Mouse (Mus musculus) spleen, adult 2 months (tissue): ENCODE data around the gene Ccdc167. TPM values are rescaled to one million over a fixed set of nuclear protein-coding genes. Genes with fewer than 3 reads are reported as not detected.
"Not testable (repeated sequence)": the region's sequence is repeated elsewhere in the genome, so short reads cannot be mapped to it uniquely, and the experiment has no call there.

ENCODE experiments used
- DNase-seq, 2 experiments: peaks; one replicate each; pipeline versions ENCODE4 v3.0.0 to v3.0.0-alpha.2; 2012 to 2021; ENCODE audit warnings: low spot score in 2 of 2, low read depth in 1 of 2
- H3K27ac ChIP-seq: fragments of 200-500 bp; 2 replicates; pipeline ENCODE4 v1.5.1; 2012; ENCODE audit warnings: low read length, inconsistent platforms; ENCODE audit not compliant: insufficient read depth
- H3K27me3 ChIP-seq: fragments of 200-500 bp; 2 replicates; pipeline ENCODE4 v1.6.1; 2012; ENCODE audit warnings: mild to moderate bottlenecking, moderate library complexity, low read length, inconsistent platforms; ENCODE audit not compliant: control insufficient read depth, insufficient read depth
- H3K36me3 ChIP-seq: fragments of 200-500 bp; 2 replicates; pipeline ENCODE4 v1.6.1; 2012; ENCODE audit warnings: mild to moderate bottlenecking, low read length, inconsistent platforms; ENCODE audit not compliant: control insufficient read depth, insufficient read depth
- H3K4me1 ChIP-seq: fragments of 200-500 bp; 2 replicates; pipeline ENCODE4 v1.6.1; 2011; ENCODE audit warnings: inconsistent platforms; ENCODE audit not compliant: control insufficient read depth, insufficient read depth, insufficient read length
- H3K4me3 ChIP-seq: fragments of 200-500 bp; 2 replicates; pipeline ENCODE4 v1.5.1; 2011; ENCODE audit warnings: mild to moderate bottlenecking, inconsistent platforms; ENCODE audit not compliant: insufficient read depth, insufficient read length; ENCODE audit errors: extremely low read depth
- CTCF ChIP-seq: fragments of 200-500 bp; IDR thresholded peaks from 2 replicates; pipeline ENCODE4 v1.5.1; 2011; ENCODE audit warnings: mild to moderate bottlenecking, inconsistent platforms; ENCODE audit not compliant: insufficient read depth, insufficient read length, insufficient replicate concordance; ENCODE audit errors: extremely low read depth
- POLR2A ChIP-seq: fragments of 200-500 bp; IDR thresholded peaks from 2 replicates; pipeline ENCODE4 v1.6.1; 2011; ENCODE audit warnings: low read depth, low read length, inconsistent platforms
- WGBS: fragments of 180-500 bp; shearing (Covaris S2); methylation state at CpG from one replicate; pipeline ENCODE4 v1.1.7; 2018; 5-methylcytosine and 5-hydroxymethylcytosine counted together
- polyA plus RNA-seq: library from polyadenylated mRNA; depleted of rRNA; stranded (reverse); fragments of >200 nt; gene quantifications from 2 replicates; pipeline ENCODE4 v1.2.3, GENCODE M21; 2012

The Ccdc167 gene
- polyA plus RNA-seq, 1 experiment: 6.1 TPM

DNA sequence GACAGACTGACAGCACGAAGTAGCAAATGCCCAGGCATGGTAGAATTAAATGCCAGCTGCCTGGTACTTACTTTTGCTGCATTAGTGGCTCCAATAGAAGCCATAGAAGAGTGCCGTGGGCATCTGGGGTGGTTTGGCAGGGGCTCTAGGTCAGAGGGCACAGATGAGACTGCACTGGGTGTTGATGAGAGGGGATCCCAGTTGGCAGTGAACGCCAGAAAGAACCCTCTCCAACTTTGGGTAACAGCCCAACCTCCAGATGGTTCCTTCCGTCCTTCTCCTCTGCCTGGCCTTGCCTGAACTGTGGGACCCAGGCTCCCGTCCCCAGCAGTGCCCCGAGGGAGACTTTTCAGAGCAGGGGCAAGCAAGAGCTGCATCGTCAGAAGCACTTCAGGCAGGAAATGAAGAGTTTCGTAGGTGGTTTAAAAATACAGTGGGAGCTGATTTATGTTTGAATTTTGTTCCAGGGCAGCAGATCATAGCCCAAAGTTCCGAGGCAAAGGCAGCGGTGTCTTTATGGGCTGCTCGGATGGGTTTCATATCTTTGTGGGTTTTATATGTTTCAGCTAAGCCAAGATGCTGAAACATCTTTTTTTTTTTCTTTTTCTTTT lies 4.0 kb upstream of the Ccdc167 start:
- DNase-seq: no peak
- H3K27me3 ChIP-seq: no peaks in the 10 kb centered on the region
- no peak overlapping the region for H3K4me3 ChIP-seq
- no peaks in the 10 kb centered on the region for H3K36me3 ChIP-seq
- peak overlapping the region; percentile 51; the same call in 1 of the 2 replicates for H3K27ac ChIP-seq
- 33% methylated on average over 11 of the region's 11 CpGs for WGBS
- TF ChIP-seq POLR2A: no peak
- no peak for TF ChIP-seq CTCF
- H3K4me1 ChIP-seq: peaks cover 16% of the 10 kb centered on the region

GRCm38 (mm10) chr17:29719628-29720575 lies 3.1 kb upstream of the Ccdc167 start:
- WGBS: 78% methylated on average over 13 of the region's 13 CpGs
- no peaks in the 10 kb centered on the region for H3K27me3 ChIP-seq
- H3K36me3 ChIP-seq: no peaks in the 10 kb centered on the region
- no peak for DNase-seq
- peaks cover 16% of the 10 kb centered on the region for H3K4me1 ChIP-seq
- H3K27ac ChIP-seq: peak overlapping the region; percentile 66
- no peak overlapping the region for H3K4me3 ChIP-seq
- TF ChIP-seq CTCF (no peak), POLR2A (no peak)

DNA sequence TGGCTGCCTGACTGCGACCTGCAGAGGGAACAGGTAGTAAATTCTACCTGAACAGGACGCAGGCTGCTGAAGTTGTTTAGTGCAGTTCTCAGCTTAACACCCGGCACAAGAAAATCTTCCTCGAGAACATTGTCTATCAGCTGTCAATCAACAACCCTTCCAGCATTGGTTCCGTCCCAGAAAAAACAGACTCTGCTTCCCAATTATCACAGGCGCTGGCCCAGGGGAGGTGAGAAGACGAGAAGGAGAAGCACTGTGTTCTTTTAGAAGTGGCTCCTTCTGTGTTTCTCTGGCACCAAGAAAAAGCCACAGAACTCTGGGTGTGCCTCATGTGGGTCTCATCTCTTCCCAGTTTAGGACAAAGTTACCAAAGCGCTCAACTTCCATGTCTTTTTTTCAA lies 1.8 kb upstream of the Ccdc167 start:
- 85% methylated on average over 8 of the region's 8 CpGs for WGBS
- DNase-seq: no peak
- Histone ChIP-seq H3K36me3 (no peaks in the 10 kb centered on the region), H3K27ac (no peak overlapping the region), H3K27me3 (no peaks in the 10 kb centered on the region), H3K4me1 (peaks cover 16% of the 10 kb centered on the region), H3K4me3 (no peak overlapping the region)
- TF ChIP-seq POLR2A: no peak
- TF ChIP-seq CTCF: no peak

DNA sequence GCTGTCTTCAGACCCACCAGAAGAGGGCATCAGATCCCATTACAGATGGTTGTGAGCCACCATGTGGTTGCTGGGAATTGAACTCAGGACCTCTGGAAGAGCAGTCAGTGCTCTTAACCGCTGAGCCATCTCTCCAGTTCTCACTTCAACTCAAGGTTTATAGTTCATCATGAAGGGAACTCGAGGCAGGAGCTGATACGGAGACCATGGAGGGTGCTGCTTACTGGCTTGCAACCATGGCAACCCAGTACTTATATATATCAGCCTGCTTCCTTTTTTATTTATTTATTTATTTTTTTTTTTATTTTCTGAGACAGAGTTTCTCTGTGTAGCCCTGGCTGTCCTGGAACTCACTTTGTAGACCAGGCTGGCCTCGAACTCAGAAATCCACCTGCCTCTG lies 3.1 kb downstream of the Ccdc167 start:
- not testable (repeated sequence) for H3K27ac ChIP-seq, H3K4me3 ChIP-seq, DNase-seq, H3K27me3 ChIP-seq, H3K36me3 ChIP-seq
- H3K4me1 ChIP-seq: peaks cover 16% of the 10 kb centered on the region; the same call in 1 of the 2 replicates
- WGBS: 93% methylated on average over 4 of the region's 4 CpGs

- Histone ChIP-seq H3K4me1 (peaks cover 16% of the 10 kb centered on the region; the same call in 1 of the 2 replicates), H3K4me3 (no peak overlapping the region), H3K27me3 (no peaks in the 10 kb centered on the region), H3K27ac (no peak overlapping the region), H3K36me3 (no peaks in the 10 kb centered on the region)
- WGBS: 34% methylated on average over 7 of the region's 7 CpGs
- no peak for DNase-seq
- TF ChIP-seq POLR2A (no peak), CTCF (no peak)
Measured at GRCm38 (mm10) chr17:29712565-29712964, 4.3 kb downstream of the Ccdc167 start.

DNA sequence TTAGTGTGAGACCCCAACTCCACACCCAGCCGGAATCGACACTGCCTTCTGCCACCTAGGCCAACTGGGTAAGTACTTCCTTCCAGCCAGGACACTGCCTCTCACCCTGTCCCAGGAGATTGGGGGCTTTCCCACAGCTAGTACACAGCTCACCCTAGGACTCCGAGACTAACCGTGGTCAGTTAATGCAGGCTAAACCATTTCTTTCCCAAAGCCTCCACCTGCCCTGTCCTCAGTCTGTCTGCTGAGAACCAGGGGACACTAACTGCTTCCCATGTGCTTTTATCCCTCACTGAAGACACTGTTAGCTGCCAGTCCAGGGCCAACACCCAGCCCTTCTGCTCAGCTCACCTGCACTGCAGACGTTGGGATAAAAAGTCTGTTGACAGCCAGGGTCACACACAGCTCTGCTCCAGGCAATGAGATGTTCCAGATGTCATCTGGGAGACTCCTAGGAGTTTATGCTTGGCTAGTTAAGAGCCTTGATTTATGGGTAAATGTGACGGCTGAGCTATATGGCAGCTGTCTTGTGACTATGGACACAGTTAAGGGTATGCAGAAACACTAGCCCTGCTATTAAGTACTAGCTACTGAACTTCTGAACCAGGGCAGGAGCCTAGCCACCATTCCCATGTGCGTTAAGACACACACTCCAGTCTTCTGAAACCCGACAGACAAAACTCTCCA lies 5.0 kb downstream of the Ccdc167 start:
- WGBS: 74% methylated on average over 8 of the region's 8 CpGs
- Histone ChIP-seq H3K27me3 (no peaks in the 10 kb centered on the region), H3K36me3 (no peaks in the 10 kb centered on the region), H3K27ac (no peak overlapping the region), H3K4me3 (no peak overlapping the region), H3K4me1 (peaks cover 12% of the 10 kb centered on the region; the same call in 1 of the 2 replicates)
- TF ChIP-seq POLR2A: no peak
- TF ChIP-seq CTCF: no peak
- no peak for DNase-seq
